Mouse (Mus musculus) gastrocnemius, adult 18-20 months (tissue): Measurements from ENCODE around the gene Il11. TPM values are rescaled to one million over a fixed set of nuclear protein-coding genes. Genes with fewer than 3 reads are reported as not detected.

Source experiments
- DNase-seq: peaks from one replicate; pipeline ENCODE4 v3.0.0; 2021; ENCODE audit warnings: low spot score
- total RNA-seq, 2 experiments: library from RNA; stranded (reverse); gene quantifications; 2 replicates each; pipeline ENCODE4 v1.2.3; 2021

The Il11 gene
- total RNA-seq, 2 experiments from 2014 or later: 0.14 TPM; not detected in 1

DNA sequence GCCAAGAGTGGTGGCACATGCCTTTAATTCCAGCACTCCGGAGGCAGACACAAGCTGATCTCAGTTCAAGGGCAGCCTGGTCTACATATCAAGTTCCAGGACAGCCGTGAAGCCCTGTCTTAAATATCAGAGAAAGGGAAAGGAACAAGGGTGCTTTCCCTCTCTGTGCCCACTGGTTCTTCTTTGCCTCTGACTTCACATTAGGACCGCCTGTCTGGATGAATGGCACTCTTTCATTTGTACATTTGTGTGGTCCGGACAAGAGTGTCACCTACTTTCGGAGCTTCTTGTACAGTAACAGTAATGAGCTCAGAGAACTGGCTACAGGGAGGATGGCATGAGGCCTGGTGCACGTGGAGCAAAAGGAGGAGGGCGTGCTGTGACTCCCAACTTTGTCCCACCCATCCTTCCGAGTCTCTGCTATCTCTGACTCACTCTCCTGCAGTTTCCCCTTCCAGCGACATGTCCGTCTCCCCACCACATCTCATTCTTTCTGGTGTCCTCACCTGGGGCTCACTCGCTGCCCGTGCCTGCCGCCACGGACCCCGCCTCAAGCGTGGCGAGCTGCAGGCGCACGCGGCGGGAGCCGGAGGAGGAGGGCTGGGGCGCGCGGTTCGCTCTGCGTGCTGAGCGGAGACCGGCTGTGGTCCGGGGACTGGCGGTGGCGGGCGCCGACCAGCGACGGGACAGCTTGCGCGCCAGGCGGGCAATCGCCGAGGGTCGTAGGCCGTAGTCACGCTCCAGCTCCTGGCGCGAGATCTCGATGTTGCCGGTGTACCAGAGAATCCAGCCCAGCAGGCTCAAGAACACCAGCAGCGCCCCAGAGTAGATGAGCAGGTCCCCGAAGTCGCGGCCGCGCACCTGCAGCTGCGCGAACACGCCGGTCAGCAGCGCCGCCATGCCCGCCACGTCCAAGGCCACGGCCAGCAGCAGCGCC, 6.1 kb upstream of the Il11 start:
- DNase-seq: peak; percentile 39

DNA sequence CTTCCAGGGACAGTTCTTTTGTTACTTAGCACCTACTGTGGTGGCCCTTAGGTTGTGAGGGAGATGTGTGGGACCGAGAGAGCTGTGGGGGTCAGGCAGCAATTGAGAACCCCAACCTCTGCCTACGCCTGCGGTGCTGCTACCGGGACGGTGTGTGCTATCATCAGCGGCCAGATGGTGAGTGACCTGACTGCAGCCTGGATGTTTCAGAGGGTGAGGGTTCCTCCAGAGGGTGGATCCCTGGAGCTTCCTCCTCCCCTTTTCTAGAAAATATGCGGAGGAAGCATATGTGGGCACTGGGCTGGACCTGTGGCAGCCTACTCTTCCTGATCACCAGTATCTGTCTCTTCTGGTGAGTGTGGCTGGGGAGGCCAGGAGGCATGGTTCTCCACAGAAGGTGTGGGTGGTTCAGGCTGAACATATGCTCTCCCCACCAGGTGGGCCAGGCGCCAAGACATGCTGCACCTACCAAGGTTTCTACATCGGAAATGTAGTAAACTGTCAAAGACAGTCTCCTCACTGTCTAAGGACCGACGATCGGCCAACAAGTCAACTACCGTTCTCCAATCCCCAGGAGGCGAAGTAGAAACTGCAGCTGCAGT, 1.1 kb upstream of the Il11 start:
- DNase-seq: no peak

DNA sequence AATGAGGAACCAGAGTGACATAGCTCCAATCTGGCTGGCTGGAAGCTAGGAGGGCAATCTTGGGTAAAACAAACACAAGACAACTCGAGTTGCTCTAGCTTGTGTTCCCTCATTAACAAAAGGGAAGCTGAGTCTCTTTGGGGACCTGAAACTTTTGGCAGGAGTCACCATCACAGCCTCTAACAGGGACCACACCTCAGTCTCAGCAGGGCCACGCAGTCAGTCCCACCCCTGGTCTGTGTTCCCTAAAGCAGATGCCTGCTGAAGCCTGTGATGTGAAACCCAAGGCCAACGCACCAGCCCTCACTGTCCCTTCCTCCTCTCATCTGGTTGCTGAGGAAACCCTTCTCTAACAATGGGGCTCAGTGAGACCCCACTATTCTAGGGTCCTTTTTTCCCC, 529 bp downstream of the Il11 start:
- no peak for DNase-seq

DNA sequence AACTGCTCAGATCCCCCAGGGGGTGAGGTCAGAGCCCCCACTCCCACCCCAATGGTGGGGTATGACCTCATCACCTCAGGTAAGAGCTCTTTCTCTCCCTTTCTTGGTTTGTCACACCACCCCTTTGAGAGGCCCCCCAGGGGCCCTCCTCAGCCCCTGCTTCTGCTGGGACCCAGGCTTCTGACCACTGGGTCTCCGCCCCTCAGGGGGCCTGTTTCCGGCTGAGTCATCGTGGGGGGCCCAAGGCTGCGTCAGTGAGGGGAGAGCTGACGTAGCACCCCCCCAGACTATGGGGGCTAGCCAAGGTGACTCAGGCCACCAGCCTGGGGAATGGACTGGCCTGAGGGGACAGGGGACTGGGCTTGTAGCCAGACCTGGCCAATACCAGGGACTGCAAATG, 2.7 kb downstream of the Il11 start:
- no peak for DNase-seq

DNA sequence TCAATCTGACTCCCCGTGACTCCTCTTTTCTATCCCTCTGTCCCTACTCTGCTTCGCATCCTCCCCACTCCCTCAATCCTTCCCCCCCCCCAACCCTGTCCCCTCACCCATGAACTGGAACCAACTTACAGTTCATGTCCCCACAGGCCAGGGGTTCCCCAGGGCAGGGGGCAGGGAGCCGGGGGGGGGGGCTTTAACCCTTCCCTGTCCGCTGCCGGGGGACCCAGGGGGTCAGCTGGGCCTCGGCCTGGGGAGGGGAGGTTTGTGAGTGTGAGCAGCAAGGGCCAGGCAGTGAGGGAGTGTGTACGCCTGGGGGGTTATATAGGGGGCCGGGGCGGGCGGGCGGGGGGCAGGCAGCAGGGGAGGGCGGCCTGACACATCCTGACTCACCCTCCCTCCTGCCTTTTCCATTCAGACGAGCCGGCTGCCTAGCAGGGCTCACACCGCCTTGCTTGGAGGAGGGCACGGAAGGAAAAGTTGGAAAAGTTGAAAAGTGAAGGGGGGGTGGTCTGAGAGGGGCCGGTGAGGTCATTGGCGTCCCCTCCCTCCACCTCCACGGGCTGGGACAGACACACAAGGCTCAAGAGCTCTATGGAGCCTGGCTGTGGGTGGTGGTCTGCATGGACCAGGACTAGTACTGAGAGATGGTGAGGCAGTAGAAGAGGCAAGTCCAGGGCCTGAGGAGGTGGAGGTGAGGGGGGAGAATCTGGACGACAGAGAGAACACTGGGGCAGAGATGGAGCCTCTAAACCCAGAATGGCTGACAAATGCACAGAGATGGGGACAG, 4.6 kb downstream of the Il11 start:
- no peak for DNase-seq

DNA sequence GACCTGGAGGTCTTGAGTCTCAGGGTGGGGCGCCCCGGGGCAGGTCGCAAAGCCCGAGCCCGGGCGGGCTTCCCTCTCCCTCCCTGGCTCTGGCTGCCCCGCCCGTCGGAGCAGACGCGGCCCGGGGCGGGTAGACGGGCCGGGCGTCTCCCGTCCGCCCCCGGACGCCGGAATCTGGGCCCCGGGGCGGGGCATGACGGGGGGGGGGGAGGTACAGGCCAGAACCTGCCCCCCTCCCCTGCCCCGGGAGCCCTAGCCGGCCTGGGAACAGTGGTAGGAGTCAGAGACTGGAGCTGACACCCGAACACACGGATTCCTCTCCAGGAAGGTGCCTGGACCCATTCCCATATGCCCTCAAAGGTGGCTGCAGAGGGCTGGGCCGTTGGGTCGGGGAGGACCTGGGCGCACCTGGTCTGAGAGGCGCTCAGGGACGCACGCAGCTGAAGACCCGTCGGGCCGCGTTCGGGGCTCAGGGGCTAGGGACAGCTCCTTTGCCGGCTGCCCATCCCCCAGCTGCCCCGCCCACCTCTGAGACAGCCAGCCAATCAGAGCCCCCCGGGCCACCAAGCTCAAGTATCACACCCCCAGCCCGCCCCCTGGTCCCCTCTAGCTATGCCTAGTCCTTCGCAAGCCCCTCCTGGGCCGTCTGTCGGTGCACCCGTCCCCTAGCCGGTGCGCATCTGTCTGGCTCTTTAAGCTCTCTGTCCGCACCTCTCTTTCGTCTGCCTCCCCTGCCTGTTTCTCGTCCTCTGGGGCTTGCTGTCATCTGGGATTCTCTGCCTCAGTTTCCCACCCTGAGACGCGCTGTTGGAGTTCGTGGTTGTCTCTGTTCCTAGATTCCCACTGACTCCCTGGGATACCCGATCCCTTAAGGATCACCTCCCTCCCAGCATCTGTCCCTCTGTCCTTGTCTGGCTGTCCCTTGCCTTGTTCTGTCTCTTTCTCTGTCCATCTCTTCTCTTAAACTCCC, 5.5 kb downstream of the Il11 start:
- DNase-seq: peak; percentile 30

DNA sequence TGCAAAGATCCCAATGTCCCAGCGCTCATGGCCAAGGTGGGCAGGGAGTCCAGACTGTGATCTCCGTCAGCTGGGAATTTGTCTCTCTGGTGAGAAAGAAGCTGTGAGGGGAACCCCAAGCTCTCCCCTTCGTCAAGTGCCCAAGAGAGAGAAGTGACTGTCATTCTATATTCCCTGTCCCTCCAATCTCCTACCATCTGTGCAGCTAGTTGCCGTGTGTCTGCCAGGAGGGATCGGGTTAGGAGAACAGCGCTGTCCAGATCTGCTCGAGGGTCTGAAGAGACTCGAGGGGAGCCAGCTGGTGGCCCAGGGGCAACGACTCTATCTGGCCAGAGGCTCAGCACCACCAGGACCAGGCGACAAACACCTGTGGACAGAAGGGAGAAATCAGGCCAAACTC, 6.5 kb downstream of the Il11 start:
- DNase-seq: no peak

DNA sequence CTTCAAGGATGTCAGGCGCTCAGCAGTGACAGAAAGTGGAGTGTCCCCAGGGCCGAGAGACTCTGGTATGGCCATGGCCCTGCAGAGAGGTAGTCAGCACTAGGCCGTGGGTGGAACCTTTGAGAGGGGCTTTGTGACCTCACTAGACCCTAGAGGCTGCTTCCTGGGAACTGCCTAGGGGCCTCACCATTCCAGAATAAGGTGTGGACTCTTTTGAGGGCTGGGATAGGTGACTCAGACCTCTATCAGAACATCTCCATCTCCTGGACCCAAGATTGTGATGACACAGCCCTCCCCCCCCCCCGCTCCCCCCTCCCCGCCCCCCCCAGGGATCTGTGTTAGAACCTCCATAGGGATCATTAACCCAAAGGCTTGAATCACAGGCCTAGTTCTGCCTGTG, 11.5 kb downstream of the Il11 start, which contains the start of gene Fam71e2:
TSS of gene Fam71e2 (minus strand) at position 101 of the 400 bp plus-strand sequence.
- no peak for DNase-seq

DNA sequence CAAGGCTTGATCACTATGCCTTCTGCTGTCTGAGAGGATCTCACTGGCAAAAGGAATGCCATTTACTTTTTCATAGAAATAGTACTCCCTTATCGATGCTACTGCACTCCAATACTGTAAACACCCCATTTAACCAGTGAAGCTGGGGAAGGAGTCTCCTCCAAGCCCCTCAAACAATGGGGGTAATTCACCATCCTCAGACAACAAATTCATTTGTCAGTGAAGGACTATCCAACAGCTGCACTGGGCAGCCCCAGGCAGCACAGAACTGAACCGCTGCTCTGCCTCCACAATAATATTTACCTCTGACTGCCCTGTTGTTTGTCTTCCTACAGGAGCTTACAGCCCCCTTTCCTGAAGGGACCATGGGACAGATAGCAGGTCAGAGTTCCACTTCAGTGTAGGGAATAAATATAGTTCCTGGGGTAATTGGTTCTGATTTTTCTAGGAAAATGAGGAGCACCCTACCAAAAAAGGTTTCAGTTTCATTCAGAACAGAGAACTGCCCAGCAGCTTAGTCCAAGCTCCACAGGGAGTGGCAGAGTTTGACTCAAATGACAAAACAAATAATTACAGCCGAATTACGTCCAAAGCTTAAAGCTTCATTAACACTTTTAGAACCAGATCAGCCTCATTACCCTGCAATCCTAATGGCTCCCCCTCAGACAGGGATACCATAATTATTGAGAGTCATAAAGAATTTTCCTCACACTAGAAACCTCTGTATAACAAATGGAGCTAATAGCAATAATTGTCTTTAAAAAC, 17.5 kb downstream of the Il11 start:
- DNase-seq: no peak

DNA sequence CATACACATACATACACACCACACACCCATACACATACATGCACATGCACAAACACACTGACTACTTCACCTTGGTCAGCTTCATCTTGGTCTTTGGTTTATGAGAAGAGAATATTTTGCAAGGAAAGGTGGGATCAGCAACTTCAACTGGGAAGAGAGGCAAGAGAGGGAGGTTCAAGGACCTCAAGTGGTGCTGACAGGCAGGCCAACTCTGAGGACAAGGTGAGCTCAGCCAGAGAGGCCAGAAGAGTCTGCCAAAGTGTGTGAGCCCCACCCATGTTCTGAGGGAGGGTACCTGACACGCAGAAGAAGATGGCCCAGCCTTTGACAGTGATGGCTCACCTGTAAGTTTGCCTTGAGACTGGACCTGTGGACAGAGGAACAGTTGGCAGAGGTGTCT, 23.0 kb downstream of the Il11 start:
- no peak for DNase-seq

DNA sequence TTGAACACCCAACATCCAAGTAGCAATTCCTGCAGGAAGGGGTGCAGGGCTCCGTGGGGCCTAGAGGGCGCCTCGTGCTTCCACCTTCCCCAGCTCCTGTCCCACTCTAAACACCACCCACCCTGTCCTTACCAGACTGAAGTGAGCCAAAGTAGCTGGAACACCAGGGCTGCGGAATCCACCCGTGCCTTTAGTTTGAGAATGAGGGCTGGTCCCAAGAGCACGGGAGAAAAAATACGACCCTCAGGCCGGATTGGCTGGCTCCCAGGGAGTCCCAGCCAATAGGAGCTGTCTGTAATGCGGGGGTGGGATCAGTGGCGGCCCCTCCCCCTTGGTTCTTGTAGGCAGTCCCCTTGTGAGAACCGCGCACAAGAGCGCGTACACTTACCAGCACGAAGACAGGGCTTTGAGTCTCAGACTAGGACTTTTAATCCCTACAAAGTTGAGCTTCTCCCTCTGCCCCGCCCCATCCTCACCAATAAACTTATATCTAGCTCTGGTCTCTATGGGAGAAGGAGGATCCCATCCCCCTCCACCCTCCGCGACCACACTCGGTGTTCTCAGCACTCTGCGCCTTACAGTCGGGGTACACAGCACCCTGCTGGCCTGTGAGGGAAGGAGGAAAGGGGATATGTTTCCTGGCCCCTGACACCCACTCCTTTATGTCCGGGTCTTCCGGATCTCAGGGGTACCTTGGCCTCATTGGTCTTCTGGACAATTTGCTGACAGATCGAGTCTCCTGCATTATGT, 29.7 kb downstream of the Il11 start, which contains the start of gene Cox6b2:
TSS of gene Cox6b2 (minus strand) at position 274 of the 750 bp plus-strand sequence.
- peak; percentile 46 for DNase-seq

DNA sequence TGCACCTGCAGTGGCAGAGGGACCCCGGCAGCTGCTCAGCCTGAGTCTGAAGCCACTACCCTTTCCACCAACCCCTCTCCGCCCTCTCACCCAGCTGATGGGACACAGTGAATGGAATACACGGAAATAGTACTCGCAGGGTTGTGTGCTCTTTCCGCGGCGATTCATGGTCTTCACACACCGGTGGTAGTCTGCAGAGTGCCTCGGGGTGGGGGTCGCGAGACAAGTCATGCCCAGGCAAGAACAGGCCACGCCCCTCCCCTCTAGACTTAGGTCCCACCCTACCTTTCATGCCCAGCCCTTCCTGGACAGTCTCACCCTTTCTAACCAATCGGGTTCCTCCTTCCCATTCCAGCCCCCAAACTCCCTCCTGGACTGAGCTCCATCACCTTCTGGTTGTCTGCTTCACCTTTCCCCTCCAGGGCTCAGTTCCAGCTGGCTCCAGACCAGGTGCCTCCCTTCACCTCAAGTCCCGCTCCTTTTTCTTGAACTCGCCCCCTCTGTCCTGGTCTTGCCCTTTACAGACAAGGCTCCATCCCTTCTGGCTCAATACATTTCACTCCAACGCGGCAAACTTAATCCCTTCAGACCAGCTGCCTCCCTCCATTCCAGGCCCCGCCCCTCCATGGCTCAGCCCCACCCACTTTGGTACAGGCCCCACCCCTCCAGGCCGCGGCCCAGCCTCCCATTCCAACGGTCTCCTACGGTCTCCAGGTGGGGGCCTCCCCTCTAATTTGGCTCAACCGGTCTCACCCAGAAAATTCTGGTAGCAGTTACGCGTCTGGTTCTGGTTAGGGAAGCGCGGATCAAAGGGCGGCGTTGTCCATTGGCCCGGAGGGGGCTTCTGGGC, 30.5 kb downstream of the Il11 start:
- DNase-seq: no peak

DNA sequence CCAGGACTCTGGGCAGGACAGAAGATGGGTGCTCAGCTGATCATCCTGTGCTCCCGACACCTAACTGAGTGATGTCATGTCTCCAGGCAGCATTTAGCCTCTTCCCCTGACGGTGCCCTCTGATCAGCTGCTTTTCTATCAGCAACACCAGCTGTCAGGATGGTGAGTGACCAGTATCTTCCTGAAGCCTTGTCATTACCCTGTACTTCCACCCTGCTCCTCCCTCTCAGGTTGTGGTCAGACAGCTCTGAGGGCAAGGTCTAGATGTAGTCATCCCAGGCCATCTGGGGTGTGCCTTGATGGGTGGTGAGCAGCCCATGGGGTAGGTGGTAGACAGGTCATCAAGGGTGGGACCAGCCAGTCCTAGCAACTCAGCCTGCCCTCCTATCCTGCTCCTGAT, 33.5 kb downstream of the Il11 start:
- no peak for DNase-seq

DNA sequence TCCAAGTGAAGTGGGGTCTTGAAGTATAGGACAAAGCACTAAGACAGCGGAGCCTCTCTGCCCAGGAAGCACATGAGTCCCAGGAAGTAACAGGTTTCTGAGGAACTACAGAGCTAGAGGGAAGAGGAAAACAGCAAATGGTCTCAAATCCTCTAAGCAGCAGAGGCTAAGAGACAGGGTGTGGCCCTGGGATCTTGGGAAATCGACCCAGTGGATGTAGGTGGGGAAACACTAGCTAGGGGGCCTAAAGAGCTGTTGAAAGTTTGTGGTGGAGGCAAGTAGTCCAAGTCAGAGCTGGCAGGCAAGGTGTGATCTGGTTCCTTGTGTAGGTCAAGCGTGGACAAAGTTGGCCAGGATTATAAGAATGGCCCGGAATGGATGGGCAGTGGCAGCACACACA, 34.3 kb downstream of the Il11 start:
- DNase-seq: no peak

DNA sequence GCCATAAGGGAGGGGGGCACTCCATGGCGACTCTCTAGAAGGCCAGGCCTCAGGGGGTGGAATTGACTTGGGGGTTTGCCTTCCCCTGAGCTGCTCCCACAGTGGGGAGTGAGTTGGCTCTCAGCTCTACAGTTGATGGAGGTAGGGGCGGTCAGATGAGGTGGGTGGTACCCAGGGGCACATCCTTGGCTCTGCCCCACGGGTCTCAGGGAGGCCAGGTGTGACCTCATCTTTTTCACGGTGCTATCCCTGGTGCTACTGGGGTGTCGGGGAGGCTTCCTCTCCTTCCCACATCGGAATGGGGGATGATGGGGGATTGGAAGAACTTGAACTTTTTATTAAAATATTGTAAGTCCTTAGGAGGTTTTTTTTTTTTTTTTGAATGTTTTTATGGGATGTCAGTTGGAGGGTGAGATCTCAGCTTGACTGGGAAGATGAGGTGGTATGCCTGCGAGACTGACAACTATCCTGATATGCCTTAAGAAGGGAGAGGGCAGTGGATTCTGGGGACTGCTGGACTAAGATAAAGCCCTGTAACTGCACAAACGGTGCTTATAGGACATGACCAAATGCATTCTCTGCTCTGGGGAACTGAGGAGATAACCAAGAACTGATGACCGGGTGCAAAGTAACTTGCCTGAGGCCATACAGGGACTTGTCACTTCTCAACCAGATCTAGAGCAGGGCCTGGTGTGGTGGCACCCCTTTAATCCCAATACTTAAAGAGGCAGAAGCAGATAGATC, 35.3 kb downstream of the Il11 start:
- no peak for DNase-seq

DNA sequence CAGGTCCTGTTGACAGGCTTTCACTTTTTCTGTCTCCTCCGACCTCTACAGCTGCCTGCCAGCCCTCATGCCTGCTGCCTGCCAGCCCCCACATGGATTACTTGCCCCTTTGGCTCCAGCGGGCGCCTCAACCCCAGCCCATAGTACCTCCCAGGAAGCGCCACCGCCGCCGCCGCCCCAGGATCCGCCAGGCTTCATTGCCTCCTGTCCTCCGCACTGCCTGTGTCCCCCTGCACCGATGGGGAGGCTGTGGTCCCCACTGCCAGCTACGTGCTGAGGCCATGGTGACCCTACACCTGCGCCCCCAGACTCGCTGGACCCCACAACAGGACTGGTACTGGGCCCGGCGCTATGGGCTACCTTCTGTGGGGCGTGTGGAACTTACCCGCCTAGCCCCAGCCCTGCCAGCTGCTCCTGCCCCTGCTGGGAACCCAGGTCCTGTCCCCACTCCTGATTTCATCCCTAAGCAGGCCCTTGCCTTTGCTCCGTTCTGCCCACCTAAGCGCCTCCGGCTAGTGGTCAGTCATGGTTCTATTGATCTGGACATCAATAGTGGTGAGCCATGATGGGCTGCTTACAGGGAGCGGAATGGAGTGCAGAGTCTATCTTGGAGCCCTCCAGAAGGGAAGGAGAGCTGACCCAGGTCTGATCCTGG, 36.2 kb downstream of the Il11 start:
- no peak for DNase-seq

DNA sequence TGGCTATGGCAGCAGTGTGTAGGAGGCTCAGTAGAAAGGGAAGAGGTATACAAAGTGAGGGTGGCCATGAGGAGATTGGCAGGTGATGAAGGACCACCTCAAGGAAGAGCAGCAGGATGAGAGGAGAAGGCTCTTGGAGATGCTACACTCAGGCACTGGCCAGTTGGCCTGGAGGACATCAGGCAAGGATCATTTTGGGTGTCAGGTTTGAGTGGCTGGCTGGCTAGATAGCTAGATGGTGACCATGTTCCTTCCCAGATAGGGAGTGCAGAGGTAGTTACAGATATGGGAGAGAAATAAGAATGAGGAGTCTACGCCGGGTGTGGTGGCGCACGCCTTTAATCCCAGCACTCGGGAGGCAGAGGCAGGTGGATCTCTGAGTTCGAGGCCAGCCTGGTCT, 37.8 kb downstream of the Il11 start:
- DNase-seq: no peak
